Mouse (Mus musculus): ENCODE results near the gene Aff3.

The Aff3 gene

DNA sequence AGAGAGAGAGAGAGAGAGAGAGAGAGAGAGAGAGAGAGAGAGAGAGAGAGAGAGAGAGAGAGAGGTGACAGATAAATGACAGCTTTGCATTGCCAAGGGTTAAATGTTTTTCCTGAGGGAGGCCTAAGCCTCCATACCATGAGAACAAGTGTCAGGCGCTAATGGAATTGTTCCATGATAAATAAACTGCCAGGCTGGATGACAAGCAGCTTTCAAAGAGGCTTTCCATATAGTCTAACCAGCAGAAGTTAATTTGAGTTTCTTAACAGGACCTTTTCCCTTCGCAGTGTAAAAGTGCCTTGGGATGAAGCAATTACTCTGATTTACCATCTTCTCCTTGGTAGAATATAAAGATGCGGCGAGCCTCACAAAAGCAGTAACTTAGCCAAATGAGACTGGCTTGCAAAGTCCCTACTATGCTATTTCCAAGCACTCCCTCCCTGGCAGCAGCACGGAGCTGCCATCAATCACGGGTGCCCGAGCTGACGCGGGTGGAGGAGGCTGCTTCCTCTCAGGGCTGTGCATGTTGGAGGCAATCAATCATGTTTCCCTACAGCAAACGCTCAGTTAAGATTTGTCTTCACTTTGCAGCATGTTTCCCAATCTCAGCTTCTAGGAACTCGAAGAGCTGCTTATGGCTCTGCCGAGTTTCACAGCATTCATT, 119.3 kb downstream of the Aff3 start:
- DNase-seq (ENCODE audit: low spot score), result peak; percentile 16

GRCm38 (mm10) chr1:38544501-38544900, 120.3 kb downstream of the Aff3 start:
- DNase-seq (ENCODE audit: low spot score), result no peak

DNA sequence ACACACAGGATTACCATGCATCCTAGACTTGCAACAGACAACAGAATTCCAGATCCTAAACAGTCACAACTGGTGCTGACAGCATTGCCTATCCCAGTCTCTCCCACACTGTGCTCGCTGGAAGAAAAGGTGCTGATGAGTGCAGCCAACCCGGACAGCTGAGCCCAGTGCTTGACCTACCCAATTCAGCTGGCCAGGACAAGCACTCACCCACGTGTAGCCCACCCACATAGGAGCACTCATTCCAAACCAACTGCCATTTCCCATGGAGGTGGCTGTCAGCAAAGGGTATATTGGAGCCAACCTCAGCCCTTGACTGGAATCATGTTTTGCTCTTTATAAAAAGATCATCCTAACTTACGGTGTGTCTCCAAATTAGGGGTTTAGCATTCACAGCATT, 123.2 kb downstream of the Aff3 start:
- DNase-seq (ENCODE audit: low spot score), result no peak

DNA sequence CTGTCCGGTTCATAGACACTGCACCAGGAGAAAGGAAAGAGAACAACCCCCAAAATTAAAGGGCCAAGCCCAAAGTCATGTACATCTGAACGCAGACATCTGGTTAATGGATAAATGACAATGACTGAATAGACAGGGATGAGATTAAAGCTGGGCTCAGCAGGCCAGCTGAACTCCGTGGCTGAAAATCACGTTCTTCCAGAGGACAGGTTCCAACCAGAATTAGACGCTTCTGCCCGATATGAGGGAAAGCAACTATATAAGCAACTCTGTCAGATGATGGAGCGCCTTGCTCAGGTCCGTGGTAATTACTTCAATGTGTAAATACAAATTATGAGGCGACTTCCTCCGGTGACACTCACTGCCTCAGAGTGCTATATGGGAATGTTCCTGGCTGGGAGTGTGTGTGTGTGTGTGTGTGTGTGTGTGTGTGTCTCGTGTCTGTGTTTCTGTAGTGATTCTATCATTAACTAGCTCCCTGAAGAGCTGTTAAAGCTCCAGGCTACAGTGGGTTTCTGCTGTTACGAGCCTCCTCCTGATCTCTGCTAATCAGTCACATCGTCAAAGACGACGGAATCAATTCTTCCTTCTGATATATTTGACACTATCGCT, 127.7 kb downstream of the Aff3 start:
- DNase-seq (ENCODE audit: low spot score), result no peak

GRCm38 (mm10) chr1:38532581-38532980, 132.2 kb downstream of the Aff3 start:
- DNase-seq (ENCODE audit: low spot score), result no peak

DNA sequence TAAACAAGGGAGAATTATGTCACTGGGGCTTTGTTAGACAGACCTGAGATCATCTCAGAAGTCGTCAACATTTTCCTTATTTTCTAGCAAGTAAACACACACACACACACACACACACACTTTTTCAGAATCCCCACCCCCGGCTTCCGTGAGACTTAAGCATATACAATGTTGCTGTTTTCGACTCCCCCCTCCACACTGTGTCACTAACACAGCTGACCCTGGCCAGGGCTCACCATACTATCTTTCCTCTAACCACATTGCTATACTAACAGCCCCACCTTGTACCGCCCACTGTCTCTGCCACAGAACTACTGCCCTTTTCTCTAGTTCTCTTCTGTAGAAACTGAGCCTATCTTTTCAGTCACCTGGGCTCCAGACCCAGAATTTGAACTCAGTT, 136.1 kb downstream of the Aff3 start:
- DNase-seq (ENCODE audit: low spot score), result no peak

GRCm38 (mm10) chr1:38526568-38526967, 138.2 kb downstream of the Aff3 start:
- no peak for DNase-seq (ENCODE audit: low spot score)

DNA sequence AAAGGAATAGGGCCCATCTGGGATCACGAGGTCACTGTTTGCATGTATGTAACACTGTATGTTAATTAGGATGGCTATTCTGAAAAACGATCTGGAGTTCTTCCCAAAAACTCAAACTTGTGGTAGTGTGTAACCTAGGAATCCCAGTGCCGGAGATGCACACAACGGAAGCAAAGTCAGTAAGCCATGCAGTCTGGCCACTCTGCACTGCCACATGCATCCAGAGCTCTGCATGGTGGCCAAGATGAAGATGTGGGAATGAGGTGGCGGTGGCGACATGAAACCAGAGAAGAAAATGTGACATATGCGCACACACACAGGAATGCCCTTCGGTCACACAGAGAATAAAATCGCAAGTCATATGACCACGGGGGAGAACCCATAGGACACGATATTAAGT, 143.1 kb downstream of the Aff3 start:
- DNase-seq (ENCODE audit: low spot score), result no peak

- no peak for DNase-seq (ENCODE audit: low spot score)
Observed at GRCm38 (mm10) chr1:38516225-38516624, 148.5 kb downstream of the Aff3 start.

GRCm38 (mm10) chr1:38514634-38515011, 150.1 kb downstream of the Aff3 start:
- DNase-seq (ENCODE audit: low spot score), result no peak

- DNase-seq (ENCODE audit: low spot score), result no peak
Observed at GRCm38 (mm10) chr1:38513970-38514633, 150.7 kb downstream of the Aff3 start.

DNA sequence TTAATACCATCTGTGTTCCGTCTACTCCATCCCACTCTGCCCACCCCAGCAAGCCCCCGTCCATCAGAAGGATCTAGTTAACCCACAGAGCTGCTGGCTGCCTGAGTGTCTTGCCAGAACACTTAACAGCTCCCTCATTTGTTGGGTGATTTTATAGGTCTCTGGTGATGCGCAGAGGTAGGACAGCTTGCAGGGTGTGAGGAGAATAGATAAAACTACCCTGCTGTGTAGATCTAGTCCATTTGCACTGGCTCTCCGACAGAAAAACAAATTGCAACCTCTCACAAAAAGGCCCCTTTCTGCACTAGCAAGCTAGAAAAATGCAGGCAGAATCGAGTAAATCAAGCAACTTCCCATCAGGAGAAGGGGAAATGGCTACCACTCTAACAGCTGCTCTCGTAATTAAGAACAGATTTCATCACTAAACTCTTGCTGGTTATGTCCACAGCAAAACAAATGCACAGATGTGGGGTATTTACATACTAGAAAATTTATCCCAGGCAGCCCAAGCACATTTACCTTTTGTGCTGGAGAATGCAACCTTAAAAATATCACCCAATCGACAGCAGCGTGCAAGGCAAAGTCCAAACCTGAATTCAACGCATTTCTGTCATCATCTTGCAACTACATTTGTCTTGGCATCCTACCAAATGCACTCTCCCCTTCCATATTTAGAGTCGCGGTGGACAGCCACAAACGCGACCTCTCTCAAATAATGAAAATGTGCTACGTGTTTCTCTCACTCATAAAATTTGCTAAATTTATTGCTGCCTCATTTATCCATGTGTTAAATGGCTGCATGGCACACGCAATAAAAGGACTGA, 152.3 kb downstream of the Aff3 start:
- no peak for DNase-seq (ENCODE audit: low spot score)

GRCm38 (mm10) chr1:38511076-38511475, 153.7 kb downstream of the Aff3 start:
- DNase-seq (ENCODE audit: low spot score), result no peak

GRCm38 (mm10) chr1:38509301-38509700, 155.5 kb downstream of the Aff3 start:
- DNase-seq (ENCODE audit: low spot score), result no peak

- no peak for DNase-seq (ENCODE audit: low spot score)
Observed at GRCm38 (mm10) chr1:38507636-38508179, 157.0 kb downstream of the Aff3 start.

- no peak for DNase-seq (ENCODE audit: low spot score)
Observed at GRCm38 (mm10) chr1:38506396-38506795, 158.4 kb downstream of the Aff3 start.

- DNase-seq (ENCODE audit: low spot score), result no peak
Observed at GRCm38 (mm10) chr1:38503431-38504089, 161.2 kb downstream of the Aff3 start.

DNA sequence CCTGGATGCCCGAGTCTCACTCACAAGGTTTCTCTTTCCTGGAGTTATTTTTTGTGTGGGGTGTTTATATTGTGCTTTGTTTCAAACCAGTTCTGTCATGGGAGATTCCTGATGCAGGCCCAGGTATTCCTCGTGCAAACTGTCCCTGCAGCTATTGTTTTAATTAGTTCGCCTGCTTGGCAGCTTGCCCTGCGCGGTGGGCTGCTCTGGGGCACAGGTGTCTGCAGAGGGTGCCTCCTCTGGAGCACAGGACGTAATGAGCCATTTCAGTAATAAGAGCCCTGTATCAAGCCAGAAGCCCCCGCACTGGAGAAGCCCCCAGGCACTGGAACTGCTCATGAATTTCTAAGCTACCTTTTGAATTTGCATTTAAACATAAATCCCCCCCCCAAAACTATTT, 162.0 kb downstream of the Aff3 start:
- no peak for DNase-seq (ENCODE audit: low spot score)

GRCm38 (mm10) chr1:38501231-38501630, 163.5 kb downstream of the Aff3 start:
- no peak for DNase-seq (ENCODE audit: low spot score)

DNA sequence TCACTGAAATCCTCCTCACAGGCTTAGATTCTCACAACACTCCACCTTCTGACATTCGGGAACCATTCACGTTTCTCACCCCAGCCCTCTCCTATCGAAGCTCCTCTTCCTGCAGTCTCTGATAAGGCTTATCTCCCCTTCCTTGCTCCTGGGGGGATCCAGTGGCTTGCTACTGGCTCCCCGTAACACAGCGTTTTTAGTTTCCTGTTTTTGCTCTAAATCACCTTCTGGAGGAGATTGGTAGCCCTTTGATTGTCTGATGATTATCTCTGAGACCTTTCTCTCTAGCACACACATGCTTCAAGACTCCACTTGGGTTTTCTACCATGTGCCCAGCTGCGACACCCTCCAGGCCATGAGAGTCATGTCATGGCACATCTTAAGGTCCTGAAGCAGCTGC, 165.3 kb downstream of the Aff3 start:
- DNase-seq (ENCODE audit: low spot score), result no peak

GRCm38 (mm10) chr1:38497576-38497975, 167.2 kb downstream of the Aff3 start:
- no peak for DNase-seq (ENCODE audit: low spot score)
